In genomic region chr8:85492125-85492875, GRCm38 (mm10) we compare ENCODE assay signal across 8 mouse cellular contexts. TPM values are rescaled to one million over a fixed set of nuclear protein-coding genes. Genes with fewer than 3 reads are reported as not detected.
DNase-seq lines count a peak whose midpoint lies in the region.

Gene Gpt2, plus strand, starts transcription at chr8:85492576.

- H3K4me3 ChIP-seq in megakaryocyte, embryonic 14.5 days (replicated peaks) = peak within 1 kb of the TSS; percentile 99

- peaks cover 11% of the 10 kb centered on the region for H3K27me3 ChIP-seq in megakaryocyte, embryonic 14.5 days (replicated peaks)

- peaks cover 11% of the 10 kb centered on the region for H3K36me3 ChIP-seq in megakaryocyte, embryonic 14.5 days (replicated peaks; ENCODE audit: low read length)

- H3K9me3 ChIP-seq in megakaryocyte, embryonic 14.5 days = no peaks in the 10 kb centered on the region

- peaks cover 27% of the 10 kb centered on the region for H3K4me1 ChIP-seq in megakaryocyte, embryonic 14.5 days

- peak; percentile 93 for DNase-seq in WW6 (ENCODE audit: low read depth, low spot score)
- DNase-seq in cerebellum, postnatal 36 days = peak; percentile 94 to 96
- peak; percentile 87 to 92 for DNase-seq in gastrocnemius, adult 8-10 months (ENCODE audit: low spot score in 2 of 2)
- DNase-seq in hindlimb bud, embryonic 11.5 days (ENCODE audit: extremely low spot score, low read depth, low spot score) = peak; percentile 73
- peak; percentile 86 to 95 for DNase-seq in left cerebral cortex, adult 8-10 months (ENCODE audit: low spot score in 2 of 2)
- DNase-seq in right cerebral cortex, postnatal 10 days (ENCODE audit: low spot score in 2 of 2) = peak; percentile 97 to 98
- DNase-seq in urinary bladder, postnatal 25 days (ENCODE audit: low spot score) = peak; percentile 81

RNA-seq across cellular contexts. Expression of gene Gpt2, which starts in this region (rescaled TPM):
- 100 to 1,000 TPM; 252 to 313 (median 291) TPM for total RNA-seq in gastrocnemius, adult 8-10 months (2022)
- total RNA-seq in left cerebral cortex, adult 8-10 months (2022) = 10 to 100 TPM; 43.6 to 52.6 (median 49.1) TPM
- 2.5 and 4.4 TPM in 2 replicates for polyA plus RNA-seq in megakaryocyte, embryonic 14.5 days (2012; ENCODE audit: insufficient read depth, low replicate concordance)

Comparison
In these comparisons a context has a peak if more than half of its experiments do, and no peak if none do; other contexts are left out.
1. Peak in every context shown above with its lines: DNase-seq and H3K4me3 ChIP-seq.
2. RNA of gene Gpt2 (total RNA-seq): 252 to 313 TPM in gastrocnemius, adult 8-10 months; 43.6 to 52.6 TPM in left cerebral cortex, adult 8-10 months; every median in the first group is over 4 times any median in the second.